In genomic region chr3:108518276-108518675, GRCm38 (mm10) we compare ENCODE assay signal across 18 mouse cellular contexts. TPM values are rescaled to one million over a fixed set of nuclear protein-coding genes. Genes with fewer than 3 reads are reported as not detected.
"Had no signal": no experiment of that assay in that cellular context is flagged by ENCODE, and none has a peak within 500 bp of the region (broad histone marks: within the 10 kb centered on the region; RNA-seq: fewer than 3 reads in every experiment).

No protein-coding gene starts in this region.

- H3K4me3 ChIP-seq: liver, embryonic 13.5 days; liver, embryonic 15.5 days; lung, embryonic 15.5 days; megakaryocyte, embryonic 14.5 days; midbrain, embryonic 13.5 days; midbrain, embryonic 15.5 days; neural tube, embryonic 12.5 days; stomach, embryonic 15.5 days had no signal

- H3K27ac ChIP-seq: liver, embryonic 13.5 days; liver, embryonic 15.5 days; lung, embryonic 15.5 days; macrophage; midbrain, embryonic 13.5 days; midbrain, embryonic 15.5 days; neural tube, embryonic 12.5 days; stomach, embryonic 15.5 days; stomach, postnatal 0 days had no signal

- H3K4me2 ChIP-seq: liver, embryonic 11.5 days; liver, embryonic 13.5 days; liver, embryonic 15.5 days; lung, embryonic 15.5 days; midbrain, embryonic 13.5 days; midbrain, embryonic 15.5 days; neural tube, embryonic 12.5 days; stomach, embryonic 15.5 days had no signal

- DNase-seq: liver, embryonic 13.5 days; liver, postnatal 0 days; lung, adult 2 months; right cerebral cortex, postnatal 14 days; thymus, adult 2 months; thymus, postnatal 14 days; thymus, postnatal 36 days had no signal

- H3K9ac ChIP-seq: liver, embryonic 13.5 days; liver, embryonic 15.5 days; liver, postnatal 0 days; lung, embryonic 15.5 days; midbrain, embryonic 13.5 days; midbrain, embryonic 15.5 days; neural tube, embryonic 12.5 days; stomach, embryonic 15.5 days had no signal

- H3K27me3 ChIP-seq: liver, embryonic 15.5 days; lung, embryonic 15.5 days; midbrain, embryonic 13.5 days; midbrain, embryonic 15.5 days; neural tube, embryonic 12.5 days; stomach, embryonic 15.5 days had no signal

- H3K4me1 ChIP-seq: liver, embryonic 13.5 days; liver, embryonic 15.5 days; lung, embryonic 15.5 days; midbrain, embryonic 13.5 days; midbrain, embryonic 15.5 days; neural tube, embryonic 12.5 days; stomach, embryonic 15.5 days had no signal

- H3K9me3 ChIP-seq: liver, embryonic 13.5 days; liver, embryonic 15.5 days; lung, embryonic 15.5 days; megakaryocyte, embryonic 14.5 days; midbrain, embryonic 13.5 days; midbrain, embryonic 15.5 days; neural tube, embryonic 12.5 days; stomach, embryonic 15.5 days had no signal

- ATAC-seq: liver, postnatal 0 days; midbrain, embryonic 13.5 days; midbrain, embryonic 15.5 days had no signal

- H3K36me3 ChIP-seq: liver, embryonic 13.5 days; liver, embryonic 15.5 days; lung, embryonic 15.5 days; midbrain, embryonic 13.5 days; midbrain, embryonic 15.5 days; neural tube, embryonic 12.5 days; stomach, embryonic 15.5 days had no signal

RNA-seq across cellular contexts. Expression of gene 1700013F07Rik, which starts 15.7 kb away (rescaled TPM):
- polyA plus RNA-seq: liver, embryonic 11.5 days; liver, embryonic 13.5 days; liver, embryonic 15.5 days; liver, postnatal 0 days; macrophage; neural tube, embryonic 12.5 days; spleen, adult 2 months had no signal

RNA-seq across cellular contexts. Expression of gene 5330417C22Rik, which starts 18.1 kb away (rescaled TPM):
- polyA plus RNA-seq: macrophage had no signal
